Mouse (Mus musculus) embryonic fibroblast, embryonic 13.5 days (primary cell): Measurements from ENCODE around the gene Slc25a21.

ENCODE experiments used
- CTCF ChIP-seq: IDR thresholded peaks from 2 replicates; pipeline ENCODE4 v1.5.1; 2011; ENCODE audit warnings: mild to moderate bottlenecking, control low read depth, low read length, moderate library complexity, borderline replicate concordance; ENCODE audit not compliant: insufficient read depth
- POLR2A ChIP-seq: IDR thresholded peaks from 2 replicates; pipeline ENCODE4 v1.6.1; 2011; ENCODE audit warnings: low read depth, mild to moderate bottlenecking, control low read depth, low read length, moderate library complexity

DNA sequence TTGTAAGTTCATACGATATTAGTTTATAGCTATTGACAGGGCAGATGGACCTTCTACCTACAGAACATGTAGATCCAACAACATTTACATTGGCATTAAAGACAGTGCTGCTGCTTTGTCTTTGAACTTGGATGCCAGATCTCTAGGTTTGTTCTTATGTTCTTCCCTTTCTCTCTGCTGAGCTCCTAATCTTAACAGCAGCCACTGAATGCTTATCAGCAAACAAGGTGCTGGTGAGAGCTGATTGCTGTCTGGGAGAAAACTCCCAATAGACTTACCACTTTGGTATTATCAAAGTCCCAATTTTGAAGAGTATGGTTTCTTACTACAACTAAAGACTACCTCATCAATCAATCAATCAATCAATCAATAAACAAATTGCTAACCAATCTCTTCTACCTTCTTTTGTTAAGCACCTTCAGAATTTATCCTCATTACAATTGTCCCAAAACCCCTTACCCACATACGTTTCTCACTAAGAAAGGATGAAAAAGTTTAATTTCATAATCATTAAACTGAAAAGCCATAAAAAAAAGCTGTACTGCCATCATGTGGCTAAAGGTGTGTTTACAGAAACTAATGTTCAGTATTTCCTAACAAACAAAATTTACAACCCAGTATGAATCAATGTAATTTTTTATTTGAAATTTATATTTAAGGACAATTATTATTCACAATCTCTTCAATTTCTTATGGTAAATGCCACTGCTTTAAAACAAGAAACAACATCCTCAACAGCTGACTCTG is 12.7 kb downstream of the Slc25a21 start:
- TF ChIP-seq CTCF (no peak), POLR2A (no peak)
